ENCODE assay signal across 8 mouse cellular contexts in genomic region chr8:123653308-123653993, GRCm38 (mm10). TPM values are rescaled to one million over a fixed set of nuclear protein-coding genes. Genes with fewer than 3 reads are reported as not detected.
DNase-seq lines count a peak whose midpoint lies in the region; ATAC-seq and TF ChIP-seq lines count a peak whose summit lies in the region.

Rhou (plus strand) TSS chr8:123653929.

- peak within 1 kb of the TSS; percentile 71 for H3K4me3 ChIP-seq in forebrain, embryonic 14.5 days (ENCODE audit: low read depth, low read length)
- peak within 1 kb of the TSS; percentile 58 for H3K4me3 ChIP-seq in liver, postnatal 0 days (ENCODE audit: low read depth, low read length)
- H3K4me3 ChIP-seq in neural tube, embryonic 14.5 days (ENCODE audit: low read depth, low read length): peak within 1 kb of the TSS; percentile 77

- H3K9me3 ChIP-seq in forebrain, embryonic 14.5 days (replicated peaks; ENCODE audit: control insufficient read depth, low read length): no peaks in the 10 kb centered on the region
- no peaks in the 10 kb centered on the region for H3K9me3 ChIP-seq in liver, postnatal 0 days (ENCODE audit: low read length)
- no peaks in the 10 kb centered on the region for H3K9me3 ChIP-seq in neural tube, embryonic 14.5 days (ENCODE audit: control insufficient read depth, low read length)

- H3K4me2 ChIP-seq in forebrain, embryonic 14.5 days (ENCODE audit: low read length): peak within 1 kb of the TSS; percentile 63
- peak within 1 kb of the TSS; percentile 69 for H3K4me2 ChIP-seq in liver, postnatal 0 days (ENCODE audit: low read depth, low read length)
- peak within 1 kb of the TSS; percentile 46 for H3K4me2 ChIP-seq in neural tube, embryonic 14.5 days (ENCODE audit: low read depth, low read length)

- peak; percentile 45 for DNase-seq in CD4-positive helper T cell, adult 2 months (ENCODE audit: low read depth, low spot score)
- peak; percentile 50 for DNase-seq in c-Kit-positive CD71-positive TER-119-negative erythroid progenitor cells, embryonic 14.5 days (ENCODE audit: low read depth)
- DNase-seq in forebrain, embryonic 14.5 days (ENCODE audit: low spot score): peak; percentile 96
- peak; percentile 95 for DNase-seq in heart, postnatal 10 days
- DNase-seq in layer of hippocampus, adult 11-12 months (ENCODE audit: low spot score): peak; percentile 94
- peak; percentile 91 for DNase-seq in liver, postnatal 0 days
- DNase-seq in testis, postnatal 10 days (ENCODE audit: low spot score): peak; percentile 97

- intact Hi-C loops in heart, postnatal 10 days (cut with DNase I): loop anchor here (2.0 kb wide), 3 partner anchors 75 to 131 kb away; no protein-coding TSS in a partner anchor

- peak; percentile 73 for TF ChIP-seq CTCF in liver, postnatal 0 days (IDR thresholded peaks at IDR 0.05; ENCODE audit: low read depth)

- peak within 1 kb of the TSS; percentile 92 for H3K27ac ChIP-seq in forebrain, embryonic 14.5 days (ENCODE audit: low read depth, low read length)
- H3K27ac ChIP-seq in liver, postnatal 0 days (ENCODE audit: low read depth): peak within 1 kb of the TSS; percentile 73
- peak within 1 kb of the TSS; percentile 88 for H3K27ac ChIP-seq in neural tube, embryonic 14.5 days (ENCODE audit: low read depth, low read length)

- H3K4me1 ChIP-seq in forebrain, embryonic 14.5 days (ENCODE audit: control insufficient read depth, insufficient read depth, low read length): peaks cover 10% of the 10 kb centered on the region
- H3K4me1 ChIP-seq in liver, postnatal 0 days (ENCODE audit: insufficient read depth): no peaks in the 10 kb centered on the region
- H3K4me1 ChIP-seq in neural tube, embryonic 14.5 days (ENCODE audit: control insufficient read depth, insufficient read depth, low read length): peaks cover 10% of the 10 kb centered on the region

- no peaks in the 10 kb centered on the region for H3K27me3 ChIP-seq in forebrain, embryonic 14.5 days (replicated peaks; ENCODE audit: control insufficient read depth, insufficient read depth, low read length)
- H3K27me3 ChIP-seq in liver, postnatal 0 days (ENCODE audit: insufficient read depth, low read length): peaks cover 14% of the 10 kb centered on the region
- no peaks in the 10 kb centered on the region for H3K27me3 ChIP-seq in neural tube, embryonic 14.5 days (ENCODE audit: control insufficient read depth, insufficient read depth, low read length)

- WGBS in forebrain, embryonic 14.5 days: under 1% methylated on average over 41 of the region's 58 CpGs
- under 1% methylated on average over 54 of the region's 58 CpGs for WGBS in liver, postnatal 0 days (ENCODE audit: insufficient replicate concordance)
- WGBS in neural tube, embryonic 14.5 days: under 1% methylated on average over 54 of the region's 58 CpGs

- no peak for TF ChIP-seq EP300 in liver, postnatal 0 days (IDR thresholded peaks at IDR 0.05; ENCODE audit: low read depth)

- H3K9ac ChIP-seq in forebrain, embryonic 14.5 days (ENCODE audit: low read length): peak within 1 kb of the TSS; percentile 91
- peak within 1 kb of the TSS; percentile 75 for H3K9ac ChIP-seq in liver, postnatal 0 days (replicated peaks)
- peak within 1 kb of the TSS; percentile 94 for H3K9ac ChIP-seq in neural tube, embryonic 14.5 days (replicated peaks; ENCODE audit: low read depth, low read length)

- peak; percentile 93 for ATAC-seq in forebrain, embryonic 14.5 days
- ATAC-seq in liver, postnatal 0 days: peak; percentile 83
- peak; percentile 93 for ATAC-seq in neural tube, embryonic 14.5 days (ENCODE audit: low read depth)

- peaks cover 15% of the 10 kb centered on the region for H3K36me3 ChIP-seq in forebrain, embryonic 14.5 days (ENCODE audit: control insufficient read depth, insufficient read depth, low read length)
- peaks cover 7% of the 10 kb centered on the region for H3K36me3 ChIP-seq in liver, postnatal 0 days (replicated peaks; ENCODE audit: insufficient read depth, low read length)
- 0 out of 2 replicates have a peak, but pooled peaks cover 5% of the 10 kb centered on the region for H3K36me3 ChIP-seq in neural tube, embryonic 14.5 days (ENCODE audit: control insufficient read depth, insufficient read depth, low read length)

RNA-seq across cellular contexts. Expression of gene Rhou, which starts in this region (rescaled TPM):
- 7.1 and 7.2 TPM in 2 replicates for polyA plus RNA-seq in forebrain, embryonic 14.5 days (2014; fragmentation: Nextera tagmentation; extraction: Ambion mirVana)
- 10 to 100 TPM; 11.2 to 13.1 TPM for total RNA-seq in heart, postnatal 10 days (2021)
- polyA plus RNA-seq in liver, postnatal 0 days (2015; fragmentation: Nextera tagmentation; extraction: Ambion mirVana): 2.8 and 3.8 TPM in 2 replicates
- 13.9 and 18.9 TPM in 2 replicates for polyA plus RNA-seq in neural tube, embryonic 14.5 days (2014; fragmentation: Nextera tagmentation; extraction: Ambion mirVana)

Comparison
In these comparisons a context has a peak if more than half of its experiments do, and no peak if none do; other contexts are left out.
1. Peak in every context shown above with its lines: DNase-seq, ATAC-seq, H3K4me3 ChIP-seq and H3K27ac ChIP-seq.
2. DNase-seq: peak in every context shown above with its lines; median percentile 97 in testis, postnatal 10 days; 96 in forebrain, embryonic 14.5 days; 95 in heart, postnatal 10 days; 94 in layer of hippocampus, adult 11-12 months; 91 in liver, postnatal 0 days; 50 in c-Kit-positive CD71-positive TER-119-negative erythroid progenitor cells, embryonic 14.5 days; 45 in CD4-positive helper T cell, adult 2 months.